Mouse (Mus musculus): Measurements from ENCODE around the gene C1qtnf1. TPM values are rescaled to one million over a fixed set of nuclear protein-coding genes. Genes with fewer than 3 reads are reported as not detected.

Gene C1qtnf1
- polyA plus RNA-seq, 1 experiment: 31.7 TPM

GRCm38 (mm10) chr11:118434093-118434492, 6.1 kb downstream of the C1qtnf1 start:
- no peak for DNase-seq (ENCODE audit: low spot score)

GRCm38 (mm10) chr11:118436471-118436935, 8.5 kb downstream of the C1qtnf1 start:
- DNase-seq (ENCODE audit: low spot score): no peak

DNA sequence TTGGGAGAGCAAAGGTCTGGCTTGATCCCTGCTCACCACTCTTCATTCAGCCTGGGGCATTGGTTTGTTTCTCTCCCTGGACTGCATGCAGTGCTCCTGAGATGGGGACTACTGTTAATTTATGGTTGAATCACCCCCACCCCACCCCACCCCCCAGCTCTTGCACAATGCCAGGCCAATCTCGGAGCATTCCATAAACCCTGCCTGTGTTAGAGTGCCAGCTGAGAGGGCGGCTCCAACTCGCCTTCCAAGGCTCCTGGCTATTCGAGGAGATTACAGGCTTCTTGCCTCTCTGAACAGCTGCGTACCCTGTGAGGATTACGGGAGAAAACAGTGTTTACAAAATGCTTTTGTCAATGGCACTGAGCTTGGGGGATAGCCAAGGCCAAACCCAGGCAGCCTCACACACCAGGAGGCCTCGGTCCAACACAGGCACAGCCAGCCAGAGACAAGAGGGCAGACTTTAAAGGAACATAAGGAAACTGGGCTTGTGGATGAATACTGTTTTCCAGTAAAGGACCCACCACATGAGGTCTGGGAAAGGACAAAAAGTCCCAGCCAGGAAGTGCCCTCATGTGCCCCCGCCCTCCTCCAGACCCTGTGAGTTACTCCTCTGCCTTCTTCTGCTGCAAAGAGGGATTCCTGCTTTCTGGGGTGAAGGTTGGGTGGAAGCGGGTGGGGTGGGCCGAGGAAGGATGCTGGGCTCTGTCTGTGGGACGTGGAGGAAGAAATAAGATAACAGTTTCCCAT, 10.8 kb downstream of the C1qtnf1 start:
- no peak for DNase-seq (ENCODE audit: low spot score)

- no peak for DNase-seq (ENCODE audit: low spot score)
Observed at GRCm38 (mm10) chr11:118442691-118443090, 14.7 kb downstream of the C1qtnf1 start.

DNA sequence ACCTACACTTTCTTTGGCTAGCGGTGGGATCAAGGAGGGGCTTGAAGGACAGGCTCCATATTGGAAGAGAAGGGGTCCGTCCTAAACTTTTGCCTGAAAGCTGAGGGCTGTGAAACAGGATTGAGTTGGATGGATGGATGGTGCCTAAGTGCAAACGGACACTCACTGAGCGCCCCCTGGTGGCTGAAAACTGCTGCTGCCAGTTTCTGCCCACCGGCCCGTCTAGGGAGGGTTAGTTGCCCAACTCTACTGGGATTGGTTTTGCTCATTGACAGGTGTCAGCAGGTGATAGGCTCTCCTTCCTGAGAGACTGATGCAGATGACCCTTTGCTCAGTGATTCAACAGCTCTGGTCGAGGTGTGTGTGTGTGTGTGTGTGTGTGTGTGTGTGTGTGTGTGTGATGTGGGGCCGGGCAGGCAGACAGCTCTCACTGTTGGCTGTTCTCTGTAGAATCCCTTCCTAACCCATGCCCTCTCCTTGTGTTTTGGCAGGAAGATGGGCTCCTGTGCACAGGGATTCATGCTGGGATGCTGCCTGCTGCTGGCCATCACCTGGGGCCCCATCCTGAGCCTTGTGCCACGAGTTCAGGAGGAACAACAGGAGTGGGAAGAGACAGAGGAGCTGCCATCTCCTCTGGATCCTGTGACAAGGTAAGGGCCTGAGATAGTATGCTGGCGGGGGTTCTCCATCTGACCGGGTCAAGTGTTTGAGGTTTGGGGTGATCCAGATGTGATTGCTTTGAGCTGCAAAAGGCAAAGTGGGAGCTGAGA, 15.4 kb downstream of the C1qtnf1 start:
- DNase-seq (ENCODE audit: low spot score): peak; percentile 73

GRCm38 (mm10) chr11:118445843-118446242, 17.8 kb downstream of the C1qtnf1 start:
- DNase-seq (ENCODE audit: low spot score): no peak

GRCm38 (mm10) chr11:118447346-118447745, 19.3 kb downstream of the C1qtnf1 start:
- no peak for DNase-seq (ENCODE audit: low spot score)

DNA sequence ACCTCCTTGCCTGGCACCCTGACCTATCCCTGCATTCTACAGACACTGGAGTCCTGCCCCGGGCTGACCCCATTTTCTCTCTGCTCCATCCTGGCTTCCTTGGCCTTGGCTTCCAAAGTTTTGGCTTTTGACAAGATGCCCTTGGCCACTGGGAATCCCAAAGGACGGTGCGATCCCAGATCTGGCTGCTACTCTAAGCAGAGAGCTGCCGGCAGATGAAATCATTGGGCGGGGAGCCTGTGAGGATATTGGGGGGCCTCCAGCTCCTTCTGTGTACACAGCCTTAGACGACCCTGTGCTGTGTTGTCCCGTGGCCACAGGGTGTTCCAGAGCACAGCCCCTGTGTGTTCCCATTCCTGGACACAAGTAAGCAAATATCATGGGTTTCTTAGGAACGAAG, 20.4 kb downstream of the C1qtnf1 start:
- DNase-seq (ENCODE audit: low spot score): no peak

DNA sequence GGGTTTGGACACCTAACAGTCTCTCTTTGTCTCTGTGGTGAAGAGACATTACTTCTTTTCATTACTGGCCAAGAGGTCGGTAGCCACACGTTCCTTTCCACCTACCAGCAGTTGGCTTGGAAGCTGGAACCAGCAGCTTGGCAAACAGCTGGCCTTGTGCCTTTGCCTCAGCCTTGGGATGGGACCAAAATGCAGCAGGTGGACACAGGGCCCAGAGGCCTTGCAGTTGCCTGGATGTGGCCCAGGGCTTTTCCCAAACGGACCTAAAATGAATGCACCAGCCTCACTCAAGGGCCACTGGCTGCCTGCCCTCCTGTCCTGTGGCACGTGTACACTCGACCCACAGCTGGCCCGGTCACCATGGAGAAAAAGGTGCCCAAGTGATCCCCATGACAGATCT, 23.2 kb downstream of the C1qtnf1 start:
- no peak for DNase-seq (ENCODE audit: low spot score)

DNA sequence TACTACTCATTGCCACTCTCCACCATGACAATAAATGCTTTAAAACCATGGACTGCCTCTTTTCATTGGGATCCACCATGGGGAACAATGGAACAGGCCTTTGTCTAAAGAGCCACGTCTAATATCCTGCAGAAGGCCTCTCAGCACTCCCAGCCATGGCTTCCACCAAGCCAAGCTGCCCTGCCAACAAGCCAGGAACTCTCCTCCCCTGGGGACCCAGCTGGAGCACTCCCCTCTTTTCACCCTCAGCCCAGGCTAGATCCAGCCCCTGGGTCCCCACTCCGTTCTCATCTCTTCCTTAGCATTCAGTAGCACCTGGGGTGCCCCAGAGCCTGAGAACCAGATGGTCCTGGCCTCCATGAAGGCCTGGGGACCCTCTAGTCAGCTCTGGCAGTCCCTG, 25.0 kb downstream of the C1qtnf1 start:
- DNase-seq (ENCODE audit: low spot score): no peak

DNA sequence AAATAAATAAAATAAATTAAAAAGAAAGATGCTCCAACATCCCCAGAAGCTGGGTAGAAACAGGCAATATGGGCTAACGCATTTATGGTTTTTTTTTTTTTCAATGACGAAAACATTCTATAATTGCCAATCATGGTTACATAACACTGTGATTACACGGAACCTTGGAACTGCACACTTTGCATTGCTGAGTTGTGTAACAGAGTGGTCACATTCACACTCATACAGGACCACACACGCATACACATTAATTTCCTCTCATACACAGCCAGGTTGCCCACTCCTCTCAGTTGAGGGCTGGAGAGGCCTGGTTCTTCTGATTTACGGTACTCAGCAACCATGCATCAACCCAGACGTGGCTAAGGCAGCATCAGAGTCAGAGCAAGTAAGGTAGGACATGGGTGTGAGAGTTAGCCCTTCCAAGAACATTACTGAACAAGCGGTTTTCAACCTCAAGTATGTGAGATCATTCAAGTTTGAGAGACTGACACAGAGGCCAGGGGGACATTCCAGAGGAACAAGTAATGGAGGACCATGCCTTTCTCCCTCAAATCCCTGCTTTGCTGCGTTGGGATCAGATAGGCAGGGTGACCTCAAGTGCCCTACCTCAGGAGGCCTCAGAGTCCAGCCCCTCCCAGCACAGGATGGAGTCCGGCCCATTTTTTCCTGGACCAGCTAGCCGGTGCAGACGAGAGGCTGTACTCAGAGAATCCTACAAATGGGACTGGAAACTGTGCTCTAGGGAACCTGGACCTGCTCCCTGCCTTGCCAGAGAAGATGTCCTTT, 26.1 kb downstream of the C1qtnf1 start:
- no peak for DNase-seq (ENCODE audit: low spot score)

DNA sequence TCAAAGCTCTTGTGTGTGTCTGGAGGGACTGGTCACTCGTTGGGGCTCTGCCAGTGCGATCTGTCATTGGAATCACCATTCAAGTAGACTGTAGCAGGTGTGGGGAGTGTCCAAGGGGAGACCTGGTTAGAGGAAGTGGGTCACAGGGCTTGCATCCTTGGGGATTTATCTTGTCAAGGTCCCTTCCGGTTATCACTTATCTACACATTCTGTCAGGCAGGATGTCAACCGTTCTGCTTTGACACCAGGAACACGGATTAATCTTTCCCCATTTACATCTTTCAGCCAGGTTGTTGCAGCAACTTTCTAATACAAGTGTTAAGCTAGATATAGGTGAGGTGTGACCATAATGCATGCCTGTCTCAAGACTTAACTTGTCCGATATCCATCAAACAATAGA, 27.8 kb downstream of the C1qtnf1 start:
- DNase-seq (ENCODE audit: low spot score): no peak

- no peak for DNase-seq (ENCODE audit: low spot score)
Observed at GRCm38 (mm10) chr11:118456937-118457336, 28.9 kb downstream of the C1qtnf1 start.

DNA sequence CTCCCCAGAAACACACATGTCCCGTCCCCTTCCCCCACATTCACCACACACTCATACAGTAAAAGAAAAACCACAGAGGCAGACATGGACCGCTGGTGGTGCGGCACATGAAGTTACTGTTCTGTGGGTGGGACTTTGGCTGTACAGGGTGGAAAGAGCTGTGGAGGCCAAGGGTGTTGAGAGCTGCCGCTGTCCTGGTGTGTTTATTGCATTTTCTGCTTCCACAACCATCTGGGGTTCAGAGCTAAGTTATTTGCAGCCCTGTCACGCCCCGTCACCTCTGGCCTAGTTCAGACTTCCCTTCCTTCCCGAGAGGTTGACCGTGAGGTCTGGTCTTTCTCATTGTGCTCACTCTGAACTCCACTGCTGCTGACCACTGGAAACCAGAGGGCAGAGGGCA, 31.0 kb downstream of the C1qtnf1 start:
- no peak for DNase-seq (ENCODE audit: low spot score)

DNA sequence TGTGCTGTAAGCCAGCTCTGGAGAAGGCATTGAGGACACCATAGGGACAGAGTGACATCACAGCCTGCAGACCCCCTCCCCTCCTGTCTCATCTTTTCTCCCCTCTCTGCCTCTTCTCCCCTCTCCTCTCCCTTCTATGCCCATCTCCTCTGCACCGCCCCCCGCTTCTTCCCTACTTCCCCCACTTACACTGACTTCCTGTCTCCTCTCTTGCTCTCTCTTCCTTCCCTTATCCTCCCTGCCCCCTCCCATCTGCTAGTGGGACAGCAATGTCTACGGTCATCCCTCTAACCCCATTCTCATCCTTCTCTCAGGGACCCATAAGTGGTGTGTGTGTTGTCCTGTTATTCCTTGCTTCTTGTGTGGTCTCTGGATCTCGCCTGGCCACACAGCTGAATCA, 31.5 kb downstream of the C1qtnf1 start:
- no peak for DNase-seq (ENCODE audit: low spot score)

- no peak for DNase-seq (ENCODE audit: low spot score)
Observed at GRCm38 (mm10) chr11:118460280-118460679, 32.3 kb downstream of the C1qtnf1 start.

GRCm38 (mm10) chr11:118467441-118468035, 39.5 kb downstream of the C1qtnf1 start:
- no peak for DNase-seq (ENCODE audit: low spot score)

- DNase-seq (ENCODE audit: low spot score): no peak
Observed at GRCm38 (mm10) chr11:118469509-118470160, 41.6 kb downstream of the C1qtnf1 start.

DNA sequence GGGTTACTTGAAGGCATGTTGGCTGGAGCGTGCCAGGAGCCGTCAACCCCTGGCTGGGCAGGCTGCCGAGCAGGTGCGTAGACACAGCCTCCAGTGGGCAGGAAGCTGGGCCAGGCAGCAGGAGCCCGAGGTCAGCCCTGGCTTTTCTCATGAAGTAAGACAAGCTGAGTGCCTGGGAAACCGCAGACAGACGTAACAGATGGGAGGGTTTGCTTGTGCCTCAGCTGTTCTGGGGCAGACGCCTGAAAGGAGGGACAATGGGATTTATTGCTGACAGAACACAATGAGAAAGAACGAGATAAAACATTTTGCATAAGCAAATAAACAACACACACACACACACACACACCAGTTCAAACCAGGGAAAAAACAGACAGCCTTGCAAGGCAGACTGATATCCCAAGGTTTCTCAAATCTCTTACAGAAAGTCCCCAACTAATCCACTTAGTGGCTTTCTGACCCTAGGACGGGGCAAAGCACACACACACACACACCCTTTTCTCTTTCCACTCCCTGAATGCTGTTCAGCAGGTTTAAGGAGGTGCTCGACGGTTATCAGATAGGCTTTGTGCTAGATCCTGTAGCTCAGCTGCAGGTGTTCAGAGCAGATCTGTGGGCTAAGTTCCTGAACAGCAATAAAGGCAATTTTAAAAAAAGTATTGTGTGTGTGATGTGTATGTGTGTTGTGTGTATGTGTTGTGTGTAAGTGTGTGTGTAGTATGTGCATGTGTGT, 42.4 kb downstream of the C1qtnf1 start:
- no peak for DNase-seq (ENCODE audit: low spot score)

GRCm38 (mm10) chr11:118471676-118472075, 43.7 kb downstream of the C1qtnf1 start:
- no peak for DNase-seq (ENCODE audit: low spot score)

DNA sequence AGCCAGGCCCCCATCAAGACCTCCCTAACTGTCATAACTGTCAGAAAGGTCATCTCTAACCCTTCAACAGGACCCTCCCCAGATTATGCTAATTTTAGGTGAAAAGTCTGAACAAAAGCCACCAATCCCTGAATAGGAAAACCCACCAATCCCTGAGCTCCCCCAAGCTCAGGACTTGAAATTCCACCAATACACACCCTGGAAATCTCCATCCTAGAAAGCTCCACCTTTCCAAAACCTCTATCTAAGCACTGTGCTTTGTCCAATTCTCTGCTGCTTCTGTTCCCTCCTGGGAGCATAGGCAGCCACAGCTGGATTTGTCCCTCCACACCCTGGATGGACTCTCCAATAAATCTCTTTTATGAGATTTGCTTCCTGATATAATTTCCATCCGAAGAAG, 45.2 kb downstream of the C1qtnf1 start:
- DNase-seq (ENCODE audit: low spot score): no peak

Data from urinary bladder, adult 2 months (tissue).